Mouse (Mus musculus) hindbrain, embryonic 13.5 days (tissue): Measurements from ENCODE around the gene Fabp3. TPM values are rescaled to one million over a fixed set of nuclear protein-coding genes. Genes with fewer than 3 reads are reported as not detected.

Experiments
- ATAC-seq: fragments of 200-750 bp; cut with Nextera tagmentation; 2 replicates; pipeline ENCODE4 v1.8.0; 2017; ENCODE audit warnings: moderate TSS enrichment; ENCODE audit not compliant: low FRiP score
- H3K27ac ChIP-seq: fragments of 300-500 bp; sonication (generic); 2 replicates; pipeline ENCODE4 v1.5.1; 2015; ENCODE audit warnings: inconsistent platforms, mild to moderate bottlenecking, moderate library complexity
- H3K27me3 ChIP-seq: fragments of 300-500 bp; sonication (generic); 2 replicates; pipeline ENCODE4 v1.6.1; 2015; ENCODE audit warnings: mild to moderate bottlenecking, inconsistent platforms
- H3K36me3 ChIP-seq: fragments of 300-500 bp; sonication (generic); 2 replicates; pipeline ENCODE4 v1.6.1; 2015; ENCODE audit warnings: mild to moderate bottlenecking, inconsistent platforms
- H3K4me1 ChIP-seq: fragments of 300-500 bp; sonication (generic); replicated peaks from 2 replicates; pipeline ENCODE4 v1.6.1; 2015; ENCODE audit warnings: inconsistent platforms
- H3K4me2 ChIP-seq: fragments of 300-500 bp; sonication (generic); 2 replicates; pipeline ENCODE4 v1.6.1; 2015; ENCODE audit warnings: inconsistent platforms, mild to moderate bottlenecking, moderate library complexity
- H3K4me3 ChIP-seq: fragments of 300-500 bp; sonication (generic); 2 replicates; pipeline ENCODE4 v1.5.1; 2015; ENCODE audit warnings: mild to moderate bottlenecking, inconsistent platforms
- H3K9ac ChIP-seq: fragments of 300-500 bp; sonication (generic); 2 replicates; pipeline ENCODE4 v1.6.1; 2015; ENCODE audit warnings: mild to moderate bottlenecking, inconsistent platforms
- H3K9me3 ChIP-seq: fragments of 300-500 bp; sonication (generic); 2 replicates; pipeline ENCODE4 v1.6.1; 2016; ENCODE audit warnings: inconsistent platforms
- WGBS: fragments of 180-500 bp; shearing (Covaris S2); methylation state at CpG from one replicate; pipeline ENCODE4 v1.1.7; 2015; 5-methylcytosine and 5-hydroxymethylcytosine counted together
- polyA plus RNA-seq: library from polyadenylated mRNA; unstranded; fragments of >200 nt; fragmentation: Nextera tagmentation; extraction: Ambion mirVana; gene quantifications from 2 replicates; pipeline ENCODE4 v1.2.1, GENCODE M21; 2015

The Fabp3 gene
- polyA plus RNA-seq, result 146 and 148 TPM in 2 replicates

- Histone ChIP-seq H3K4me2 (peak within 1 kb of the TSS; percentile 94), H3K4me1 (peaks cover 30% of the 10 kb centered on the region), H3K4me3 (peak within 1 kb of the TSS; percentile 61), H3K27ac (peak within 1 kb of the TSS; percentile 69), H3K36me3 (peaks cover 12% of the 10 kb centered on the region), H3K27me3 (peaks cover 51% of the 10 kb centered on the region), H3K9ac (peak within 1 kb of the TSS; percentile 85), H3K9me3 (no peaks in the 10 kb centered on the region)
- under 1% methylated on average over 52 of the region's 52 CpGs for WGBS
- ATAC-seq, result peak; percentile 82
Observed at GRCm38 (mm10) chr4:130308231-130309081, at the start of gene Fabp3, which contains the start of gene Gm10570. TSS of gene Fabp3 (plus strand) at chr4:130308595. TSS of gene Gm10570 (minus strand) at chr4:130308674.

GRCm38 (mm10) chr4:130260406-130260805, 48.0 kb upstream of the Fabp3 start:
- WGBS, result 29% methylated on average over 5 of the region's 5 CpGs
- H3K36me3 ChIP-seq, result peaks cover 81% of the 10 kb centered on the region
- H3K27ac ChIP-seq, result no peak overlapping the region

GRCm38 (mm10) chr4:130264131-130264530, 44.3 kb upstream of the Fabp3 start:
- peaks cover 32% of the 10 kb centered on the region for H3K4me1 ChIP-seq
- ATAC-seq, result no peak
- no peaks in the 10 kb centered on the region for H3K27me3 ChIP-seq
- H3K36me3 ChIP-seq, result peaks cover 47% of the 10 kb centered on the region
- no peak overlapping the region for H3K27ac ChIP-seq
- WGBS, result 18% methylated on average over 11 of the region's 11 CpGs
- H3K9me3 ChIP-seq, result no peaks in the 10 kb centered on the region
- no peak overlapping the region for H3K4me3 ChIP-seq
- no peak overlapping the region for H3K9ac ChIP-seq
- no peak overlapping the region for H3K4me2 ChIP-seq

More at GRCm38 (mm10) chr4:130260406-130260805, 48.0 kb upstream of the Fabp3 start:
- Histone ChIP-seq H3K4me1 (peaks cover 16% of the 10 kb centered on the region), H3K4me2 (no peak overlapping the region), H3K4me3 (no peak overlapping the region), H3K27me3 (no peaks in the 10 kb centered on the region), H3K9ac (no peak overlapping the region), H3K9me3 (no peaks in the 10 kb centered on the region)
- ATAC-seq, result no peak

DNA sequence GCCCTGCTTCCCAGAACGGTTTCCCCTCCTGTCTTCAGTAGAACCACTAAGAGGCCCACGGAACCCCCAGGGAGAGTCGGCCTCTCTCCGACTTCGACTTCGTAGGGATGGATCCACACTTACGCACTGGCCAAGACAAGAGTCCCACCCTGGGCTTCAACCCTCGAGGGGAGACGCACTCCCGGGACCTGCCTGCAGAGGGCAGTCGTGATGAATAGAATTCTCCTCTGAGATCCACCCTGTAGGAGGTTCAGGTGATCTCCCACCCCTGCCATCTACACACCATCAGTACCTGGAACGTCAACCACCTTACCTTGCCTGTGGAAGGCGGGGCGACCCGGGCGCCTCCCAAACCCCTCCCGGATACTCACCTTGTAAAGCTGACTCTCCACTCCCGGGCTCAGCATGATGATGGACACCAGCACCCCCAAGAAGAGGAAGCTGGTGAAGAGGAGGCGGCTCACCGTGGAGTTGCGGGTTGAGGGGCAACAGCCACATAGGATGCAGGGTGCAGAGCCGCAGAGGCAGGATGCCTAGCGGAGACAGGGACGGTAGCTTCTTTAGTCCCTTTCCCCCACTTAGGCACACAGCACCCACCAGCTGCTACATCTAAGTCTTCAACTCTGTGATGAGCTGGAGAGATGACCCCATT, 43.6 kb upstream of the Fabp3 start:
- Histone ChIP-seq H3K4me1 (peaks cover 32% of the 10 kb centered on the region), H3K4me2 (no peak overlapping the region), H3K27ac (no peak overlapping the region), H3K9me3 (no peaks in the 10 kb centered on the region), H3K36me3 (peaks cover 40% of the 10 kb centered on the region), H3K9ac (no peak overlapping the region), H3K27me3 (no peaks in the 10 kb centered on the region), H3K4me3 (no peak overlapping the region)
- ATAC-seq, result no peak
- 25% methylated on average over 24 of the region's 24 CpGs for WGBS

DNA sequence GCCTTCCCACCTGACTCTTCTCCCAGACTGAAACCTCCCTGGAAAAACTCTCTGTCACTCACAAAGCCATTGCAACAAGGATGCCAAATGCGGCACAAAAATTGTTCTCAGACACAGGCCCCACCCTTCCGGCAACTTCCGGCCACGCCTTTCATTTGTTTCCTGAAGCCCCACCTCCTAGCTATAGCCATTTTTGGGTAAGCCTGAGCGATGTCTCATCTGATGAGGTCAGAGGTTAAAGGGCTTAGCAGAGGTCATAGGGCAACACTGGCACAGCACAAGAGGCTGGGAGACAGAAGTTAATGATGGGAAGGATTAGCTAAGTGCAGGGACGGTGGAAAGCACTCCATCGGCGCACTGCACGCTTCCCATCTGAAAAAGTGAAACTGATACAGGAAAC, 41.8 kb upstream of the Fabp3 start:
- no peak overlapping the region for H3K27ac ChIP-seq
- peaks cover 37% of the 10 kb centered on the region for H3K4me1 ChIP-seq
- H3K4me3 ChIP-seq, result no peak overlapping the region
- no peaks in the 10 kb centered on the region for H3K27me3 ChIP-seq
- no peak for ATAC-seq
- H3K9me3 ChIP-seq, result no peaks in the 10 kb centered on the region
- 68% methylated on average over 9 of the region's 9 CpGs for WGBS
- H3K4me2 ChIP-seq, result no peak overlapping the region
- H3K36me3 ChIP-seq, result peaks cover 27% of the 10 kb centered on the region
- H3K9ac ChIP-seq, result no peak overlapping the region

GRCm38 (mm10) chr4:130267069-130267468, 41.3 kb upstream of the Fabp3 start:
- H3K4me2 ChIP-seq, result no peak overlapping the region
- no peaks in the 10 kb centered on the region for H3K27me3 ChIP-seq
- ATAC-seq, result no peak
- H3K9ac ChIP-seq, result no peak overlapping the region
- H3K9me3 ChIP-seq, result no peaks in the 10 kb centered on the region
- 89% methylated on average over 7 of the region's 7 CpGs for WGBS
- no peak overlapping the region for H3K27ac ChIP-seq
- peaks cover 22% of the 10 kb centered on the region for H3K36me3 ChIP-seq
- H3K4me3 ChIP-seq, result no peak overlapping the region
- H3K4me1 ChIP-seq, result peaks cover 41% of the 10 kb centered on the region

DNA sequence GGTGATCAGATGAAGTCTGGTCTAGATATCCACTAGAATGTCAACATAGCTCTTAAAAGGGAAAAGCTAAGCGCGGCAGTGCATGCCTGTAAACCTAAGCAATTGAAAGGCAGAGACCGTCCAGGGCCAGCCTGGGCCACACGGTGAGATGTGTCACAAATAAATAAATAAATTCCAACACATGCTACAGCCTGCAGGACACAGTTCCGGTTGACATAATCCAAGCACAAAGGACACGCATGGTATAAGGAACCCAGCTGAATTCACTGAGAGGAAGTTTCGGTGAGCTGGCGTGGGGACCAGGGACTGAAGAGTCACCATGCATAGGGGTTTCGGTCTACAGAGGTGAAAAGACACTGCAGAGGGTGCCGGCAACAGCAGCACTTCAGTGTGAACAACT, 39.7 kb upstream of the Fabp3 start:
- Histone ChIP-seq H3K4me1 (peaks cover 58% of the 10 kb centered on the region), H3K36me3 (peaks cover 6% of the 10 kb centered on the region), H3K27ac (0 out of 2 replicates have a peak overlapping the region, but pooled peaks have one; percentile 5), H3K9me3 (no peaks in the 10 kb centered on the region), H3K9ac (no peak overlapping the region), H3K4me2 (no peak overlapping the region), H3K27me3 (no peaks in the 10 kb centered on the region), H3K4me3 (no peak overlapping the region)
- no peak for ATAC-seq
- WGBS, result 91% methylated on average over 10 of the region's 10 CpGs

GRCm38 (mm10) chr4:130270089-130270488, 38.3 kb upstream of the Fabp3 start:
- H3K9me3 ChIP-seq, result no peaks in the 10 kb centered on the region
- no peak overlapping the region for H3K4me3 ChIP-seq
- no peaks in the 10 kb centered on the region for H3K27me3 ChIP-seq
- ATAC-seq, result no peak
- H3K9ac ChIP-seq, result no peak overlapping the region
- H3K4me2 ChIP-seq, result no peak overlapping the region
- H3K4me1 ChIP-seq, result peaks cover 49% of the 10 kb centered on the region
- no peak overlapping the region for H3K27ac ChIP-seq
- no peaks in the 10 kb centered on the region for H3K36me3 ChIP-seq
- whole genome bisulfite sequencing, result 77% methylated on average over 8 of the region's 8 CpGs

- 89% methylated on average over 6 of the region's 6 CpGs for WGBS
- no peak for ATAC-seq
- Histone ChIP-seq H3K9me3 (no peaks in the 10 kb centered on the region), H3K27ac (no peak overlapping the region; the same call in 1 of the 2 replicates), H3K9ac (no peak overlapping the region), H3K27me3 (no peaks in the 10 kb centered on the region), H3K4me2 (no peak overlapping the region), H3K36me3 (no peaks in the 10 kb centered on the region), H3K4me3 (no peak overlapping the region), H3K4me1 (peaks cover 48% of the 10 kb centered on the region)
Observed at GRCm38 (mm10) chr4:130270611-130271347, 37.6 kb upstream of the Fabp3 start.

- ATAC-seq, result 0 out of 2 replicates have a peak, but pooled peaks have one; percentile 9
Observed at GRCm38 (mm10) chr4:130273698-130274345, 34.6 kb upstream of the Fabp3 start.

DNA sequence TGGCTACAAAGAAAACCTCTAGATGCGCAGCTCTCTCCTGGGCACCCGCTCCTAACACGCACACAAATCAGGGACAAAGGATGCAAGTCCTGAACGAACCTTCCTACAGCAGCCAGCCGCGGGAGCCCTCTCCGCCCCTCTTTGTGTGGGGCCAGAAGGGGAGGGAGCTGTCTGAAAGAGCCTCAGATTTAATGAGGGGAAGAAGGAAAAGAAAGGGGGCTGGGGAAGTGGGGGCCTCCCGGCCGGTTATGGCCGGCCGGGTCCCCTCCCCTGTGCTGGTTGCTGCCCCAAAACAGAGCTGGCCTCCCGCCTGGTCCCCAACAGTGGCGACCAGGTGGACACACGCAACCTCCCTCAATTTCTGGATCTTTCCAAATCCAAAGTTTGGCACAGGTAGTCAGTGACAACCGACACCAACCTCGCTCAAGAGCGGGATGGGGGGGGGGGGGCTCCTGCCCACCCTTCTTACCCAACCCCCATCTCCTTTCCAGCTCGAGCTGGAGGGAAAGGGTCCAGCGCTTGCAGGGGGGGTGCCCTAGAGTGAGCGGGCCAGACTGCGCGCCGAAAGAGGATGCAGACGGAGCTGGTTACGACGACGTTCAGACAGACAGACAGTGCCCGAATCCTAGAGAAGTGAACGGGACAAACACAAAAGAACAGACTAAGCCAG, 33.9 kb upstream of the Fabp3 start:
- Histone ChIP-seq H3K9ac (peak overlapping the region; percentile 94), H3K27ac (peak overlapping the region; percentile 98), H3K4me2 (peak overlapping the region; percentile 75), H3K4me1 (peaks cover 37% of the 10 kb centered on the region), H3K4me3 (peak overlapping the region; percentile 72), H3K36me3 (no peaks in the 10 kb centered on the region), H3K9me3 (no peaks in the 10 kb centered on the region), H3K27me3 (0 out of 2 replicates have a peak, but pooled peaks cover 4% of the 10 kb centered on the region)
- peak; percentile 76 for ATAC-seq
- WGBS, result under 1% methylated on average over 28 of the region's 29 CpGs

More at GRCm38 (mm10) chr4:130273698-130274345, 34.6 kb upstream of the Fabp3 start:
- peak overlapping the region; percentile 98 for H3K27ac ChIP-seq
- peak overlapping the region; percentile 94 for H3K9ac ChIP-seq
- H3K4me2 ChIP-seq, result peak overlapping the region; percentile 75
- H3K27me3 ChIP-seq, result 0 out of 2 replicates have a peak, but pooled peaks cover 4% of the 10 kb centered on the region
- H3K9me3 ChIP-seq, result no peaks in the 10 kb centered on the region
- WGBS, result 3% methylated on average over 11 of the region's 12 CpGs
- peaks cover 37% of the 10 kb centered on the region for H3K4me1 ChIP-seq
- H3K36me3 ChIP-seq, result no peaks in the 10 kb centered on the region
- H3K4me3 ChIP-seq, result peak overlapping the region; percentile 72
